Mouse (Mus musculus): ENCODE data around the gene Slc43a3. TPM values are rescaled to one million over a fixed set of nuclear protein-coding genes. Genes with fewer than 3 reads are reported as not detected.
"Not testable (repeated sequence)": the region's sequence is repeated elsewhere in the genome, so short reads cannot be mapped to it uniquely, and the experiment has no call there.

Gene Slc43a3
- 100 to 1,000 TPM in 1 of 2 experiments, 10 to 100 TPM in 1; 58.7 to 102 TPM for total RNA-seq (2021)

DNA sequence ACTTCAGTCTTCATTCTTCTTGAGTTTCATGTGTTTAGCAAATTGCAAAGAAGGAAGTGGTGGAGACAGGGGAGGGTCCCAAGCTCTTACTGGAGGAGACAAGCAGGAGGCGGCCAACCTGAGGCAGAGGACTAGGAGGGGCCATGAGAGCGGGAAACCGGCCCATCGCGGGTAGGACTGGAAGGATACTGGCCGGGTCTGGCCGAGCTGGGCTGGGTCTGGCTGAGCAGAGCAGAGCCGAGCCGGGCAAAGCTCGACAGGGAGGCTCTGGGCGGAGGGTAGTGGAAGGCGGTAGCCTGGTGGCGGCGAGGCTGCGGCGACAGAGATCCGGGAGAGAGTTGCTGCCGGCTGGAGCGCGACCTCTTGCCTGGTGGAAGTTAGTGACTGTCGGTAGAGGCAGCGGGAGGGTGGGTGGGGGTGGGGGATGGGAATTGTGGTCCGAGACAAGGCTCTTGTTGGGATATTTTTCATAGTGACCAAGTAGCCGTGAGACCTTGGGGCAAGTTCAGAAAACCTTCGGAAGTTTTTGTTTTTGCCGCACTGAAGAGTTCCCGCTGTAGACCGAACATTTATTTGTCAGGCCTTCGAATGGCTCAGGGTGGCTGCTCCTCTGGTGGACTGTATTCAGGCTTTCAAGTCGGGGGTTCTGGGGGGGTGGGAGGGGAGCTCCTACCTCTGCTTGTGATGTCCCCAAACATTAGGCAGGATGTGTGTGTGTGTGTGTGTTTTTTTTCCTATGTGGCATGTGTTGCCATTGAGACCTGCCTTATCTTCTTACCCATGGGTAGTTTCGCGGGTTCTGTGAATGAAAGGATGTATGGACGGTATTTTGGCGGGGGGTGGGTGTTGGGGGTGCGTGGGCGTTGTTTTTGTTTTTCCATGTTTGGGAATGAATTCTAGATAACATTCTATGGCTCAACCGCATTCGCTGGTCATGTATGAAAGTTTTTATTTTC, at the start of gene Slc43a3:
Gene Slc43a3, plus strand, starts transcription at position 106 of the 956 bp plus-strand sequence.
- intact Hi-C loops (cut with DNase I), result loop anchor here (1.0 kb wide), 2 partner anchors 21 to 46 kb away; no protein-coding TSS in a partner anchor
- peak; percentile 87 to 91 for DNase-seq

DNA sequence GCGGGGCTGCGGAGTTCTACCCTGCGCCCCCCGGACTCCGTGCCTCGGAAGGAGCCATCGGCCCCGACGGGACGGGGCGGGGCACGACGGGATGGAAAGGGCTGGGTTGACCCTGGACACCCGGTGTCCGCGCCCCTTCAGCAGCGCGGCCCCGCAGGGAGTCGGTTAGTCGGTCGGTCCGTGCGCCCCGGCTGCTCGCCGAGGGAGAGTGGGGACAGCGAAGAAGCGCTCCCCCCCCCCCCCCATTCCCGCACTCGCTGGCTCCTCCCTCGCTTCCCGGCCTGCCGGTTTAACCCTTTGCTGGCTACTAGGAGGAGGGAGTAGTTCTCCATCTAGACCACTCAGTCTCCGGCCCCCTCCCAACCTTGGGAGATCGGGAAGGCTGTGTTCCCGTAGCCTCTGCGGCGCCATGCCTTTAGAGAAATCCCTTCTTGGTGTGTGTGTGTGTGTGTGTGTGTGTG, 49.5 kb upstream of the Slc43a3 start:
- intact Hi-C loops (cut with DNase I), result loop anchor here (1.0 kb wide), 1 partner anchor 120 kb away; no protein-coding TSS in a partner anchor
- peak; percentile 32 to 62 for DNase-seq

DNA sequence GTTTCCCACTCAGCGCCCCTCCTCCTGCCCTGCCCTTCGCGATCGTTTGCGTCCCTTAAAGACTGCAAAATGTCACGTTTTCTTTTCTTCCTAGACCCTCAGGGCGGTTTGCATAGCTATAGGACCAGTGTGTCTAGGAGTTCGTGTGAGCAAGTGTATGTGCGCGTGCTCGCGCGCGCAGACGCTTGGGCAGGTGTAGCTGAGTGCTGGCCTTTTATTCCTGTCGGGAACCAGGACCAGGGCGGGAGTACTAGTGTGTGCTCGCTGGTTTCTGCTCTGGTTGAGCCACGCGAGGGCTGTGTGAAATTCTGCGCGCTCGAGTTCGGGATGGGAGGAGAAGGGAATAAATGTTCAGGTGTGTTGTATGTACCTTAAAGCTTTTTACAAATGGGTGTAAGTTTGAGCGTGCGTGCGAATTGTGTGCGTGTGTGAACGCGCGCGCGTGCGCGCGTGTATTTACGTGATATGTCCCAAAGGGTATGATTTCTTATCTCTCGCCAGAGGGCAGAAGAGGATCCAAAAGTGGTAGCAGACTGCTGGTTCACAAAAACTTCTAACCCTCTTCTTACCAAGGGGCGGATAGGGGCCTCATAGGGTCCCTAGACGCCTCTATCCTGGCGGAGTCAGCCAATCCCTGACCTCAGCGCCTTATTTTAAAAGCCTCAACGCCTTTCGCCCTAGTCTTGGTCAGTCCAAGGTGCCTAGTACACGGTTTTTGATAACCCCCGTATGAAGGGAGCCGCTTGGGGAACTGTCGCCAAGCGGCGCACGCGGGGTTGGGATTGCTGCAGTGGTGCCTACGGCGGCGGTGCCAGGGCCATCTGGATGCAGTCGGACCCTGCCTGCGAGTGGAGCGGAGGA, 48.7 kb upstream of the Slc43a3 start:
- DNase-seq, result peak; percentile 35 to 49
- intact Hi-C loops (cut with DNase I), result loop anchor here (2.0 kb wide), 1 partner anchor 69 kb away; no protein-coding TSS in a partner anchor

GRCm38 (mm10) chr2:84888657-84889315, 47.6 kb upstream of the Slc43a3 start:
- intact Hi-C loops (cut with DNase I), result loop anchor here (2.0 kb wide), 1 partner anchor 68 kb away; no protein-coding TSS in a partner anchor
- peak; percentile 80 to 82 for DNase-seq

DNA sequence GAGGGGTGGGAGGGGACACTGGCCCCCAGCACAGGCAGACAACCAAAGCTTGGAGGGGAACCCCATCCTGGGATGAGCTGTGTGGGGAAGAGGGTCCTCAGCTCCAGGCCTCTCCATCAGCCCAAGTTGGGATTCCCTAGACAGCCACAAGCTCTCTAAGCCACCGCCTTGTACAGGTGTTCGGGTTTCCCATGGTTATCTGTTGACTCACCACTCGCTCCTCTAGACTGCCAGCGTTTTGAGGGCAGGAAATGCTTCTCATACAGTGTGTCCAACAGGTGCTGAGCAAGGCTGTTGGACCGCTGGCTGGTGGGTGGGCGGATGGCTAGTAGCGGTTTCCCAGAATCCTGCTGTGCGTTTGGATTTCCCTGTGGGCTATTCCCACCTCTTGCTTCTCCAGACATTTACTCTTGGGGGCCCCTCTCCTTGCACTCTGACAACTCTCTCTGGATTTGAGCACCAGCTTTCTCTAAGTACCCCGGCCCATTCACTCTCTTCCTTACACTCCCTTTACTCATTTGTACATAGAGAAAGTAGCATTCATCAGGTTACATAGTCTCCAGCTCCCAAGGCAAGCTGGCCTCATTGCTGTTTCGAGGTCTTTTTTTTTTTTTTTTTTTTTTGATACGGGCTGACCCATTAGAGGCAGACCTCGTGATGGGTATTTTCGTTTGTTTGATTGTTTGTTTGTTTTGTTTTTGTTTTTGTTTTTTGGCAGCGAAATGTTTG, 46.9 kb upstream of the Slc43a3 start:
- DNase-seq, result peak in 1 of 2 experiments; percentile 41

GRCm38 (mm10) chr2:84890045-84890340, 46.4 kb upstream of the Slc43a3 start:
- peak; percentile 85 to 87 for DNase-seq
- intact Hi-C loops (cut with DNase I), result loop anchor here (1.0 to 2.0 kb wide), 3 partner anchors 22 to 59 kb away; partner anchors contain the start of gene Slc43a3

More for the DNA sequence above, 46.9 kb upstream of the Slc43a3 start:
- intact Hi-C loops (cut with DNase I), result loop anchor here (1.0 to 2.0 kb wide), 4 partner anchors 21 to 67 kb away; partner anchors contain the start of gene Slc43a3

GRCm38 (mm10) chr2:84893359-84893758, 43.0 kb upstream of the Slc43a3 start:
- DNase-seq, result no peak
- intact Hi-C loops (cut with DNase I), result no loop called here

GRCm38 (mm10) chr2:84895495-84896198, 40.7 kb upstream of the Slc43a3 start:
- DNase-seq, result no peak
- intact Hi-C loops (cut with DNase I), result loop anchor here (2.0 kb wide), 1 partner anchor 19 kb away; no protein-coding TSS in a partner anchor

- DNase-seq; intact Hi-C loops (cut with DNase I): not testable (repeated sequence)
These were observed 39.7 kb upstream of the Slc43a3 start for GRCm38 (mm10) chr2:84896686-84897085.

DNA sequence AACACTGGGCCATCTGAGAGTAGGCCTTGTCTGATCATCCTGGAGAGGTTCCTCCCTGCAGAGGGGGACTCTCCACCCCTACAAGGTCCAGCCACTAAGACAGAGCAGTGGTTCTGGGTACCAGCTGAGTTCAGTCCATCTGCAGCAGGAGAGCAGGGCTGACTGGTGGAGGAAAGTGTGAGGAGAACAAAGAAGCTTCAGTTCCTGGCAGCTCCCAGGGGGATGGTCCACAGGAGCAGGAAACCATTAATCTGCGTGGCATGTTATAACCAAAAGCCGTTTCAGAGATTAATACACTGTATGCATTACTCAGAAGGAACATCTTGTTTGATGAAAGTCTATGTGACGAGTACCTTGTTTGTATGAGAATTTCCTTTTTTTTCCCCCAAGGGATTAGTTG, 23.7 kb upstream of the Slc43a3 start:
- intact Hi-C loops (cut with DNase I), result no loop called here

DNA sequence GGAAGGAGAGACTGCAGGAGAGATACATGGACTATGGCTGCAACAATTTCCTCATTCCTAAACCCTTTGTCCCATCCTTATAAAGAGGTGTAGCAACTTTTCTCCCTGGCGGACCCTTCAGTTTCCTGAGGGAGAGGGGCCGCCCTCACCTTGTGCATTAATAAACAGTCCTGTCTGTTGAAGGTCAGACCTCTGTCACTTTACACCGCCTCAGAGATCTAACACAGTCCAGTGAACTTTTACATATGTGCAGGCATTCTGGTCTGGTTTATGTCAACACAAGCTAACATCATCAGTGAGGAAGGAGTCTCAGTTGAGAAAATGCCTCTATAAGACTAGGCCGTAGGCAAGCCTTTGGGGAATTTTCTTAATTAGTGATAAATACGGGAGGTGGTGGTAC, 22.5 kb upstream of the Slc43a3 start:
- no peak for DNase-seq
- intact Hi-C loops (cut with DNase I), result loop anchor here (2.0 kb wide), 1 partner anchor 19 kb away; no protein-coding TSS in a partner anchor

More for the DNA sequence above, 23.7 kb upstream of the Slc43a3 start:
- DNase-seq, result no peak

GRCm38 (mm10) chr2:84915330-84915729, 21.0 kb upstream of the Slc43a3 start:
- intact Hi-C loops (cut with DNase I), result loop anchor here (1.0 to 2.0 kb wide), 2 partner anchors 21 to 22 kb away; no protein-coding TSS in a partner anchor

GRCm38 (mm10) chr2:84916548-84917320, 19.6 kb upstream of the Slc43a3 start:
- intact Hi-C loops (cut with DNase I), result no loop called here
- peak; percentile 68 to 74 for DNase-seq

More at GRCm38 (mm10) chr2:84915330-84915729, 21.0 kb upstream of the Slc43a3 start:
- DNase-seq, result peak; percentile 56 to 63

DNA sequence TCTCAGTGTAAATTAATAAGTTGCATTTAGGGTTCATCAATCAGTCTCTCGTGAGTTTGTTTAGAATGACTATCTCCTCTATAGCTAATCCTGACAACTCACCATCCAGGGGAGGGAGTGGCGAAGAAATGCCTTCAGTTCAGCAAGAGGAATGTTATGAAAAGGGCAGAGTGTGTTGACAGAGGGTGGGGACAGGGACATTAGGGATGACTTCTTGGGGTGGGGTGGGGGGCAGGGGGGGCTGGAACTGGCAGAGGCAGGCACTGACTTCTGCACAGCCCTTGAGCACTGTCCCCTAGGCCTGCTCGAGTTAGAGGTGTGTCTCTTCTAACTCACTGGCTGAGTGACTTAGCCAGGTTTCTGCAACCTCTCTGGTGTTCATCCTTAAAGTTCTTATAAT, 18.2 kb upstream of the Slc43a3 start:
- no peak for DNase-seq
- intact Hi-C loops (cut with DNase I), result no loop called here

DNA sequence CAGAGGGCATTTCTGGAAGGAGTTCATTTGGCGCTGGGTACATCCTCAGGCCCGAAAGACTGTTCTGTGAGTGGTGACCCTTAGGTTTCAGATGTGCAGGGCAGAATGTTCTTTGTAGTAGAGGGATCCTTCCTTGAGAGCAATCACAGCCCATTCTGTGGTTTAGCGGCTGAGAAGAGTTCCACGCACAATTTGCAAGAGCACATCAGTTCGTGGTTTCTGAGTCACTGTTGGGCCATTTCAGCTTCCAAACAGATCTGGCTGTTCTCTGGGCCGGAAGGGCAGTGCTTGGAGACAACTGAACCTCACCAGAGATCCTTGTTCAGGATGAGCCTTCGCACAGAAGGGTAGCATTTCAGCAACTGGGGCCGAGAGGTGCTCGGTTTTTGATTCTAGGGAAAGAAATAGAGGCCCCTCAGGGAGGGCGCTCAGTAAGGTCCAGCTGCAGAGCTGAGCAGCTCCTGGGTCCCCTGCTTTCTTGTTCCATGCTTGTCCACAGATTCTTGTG, 16.7 kb upstream of the Slc43a3 start:
- DNase-seq, result no peak
- intact Hi-C loops (cut with DNase I), result no loop called here

- intact Hi-C loops (cut with DNase I), result no loop called here
- no peak for DNase-seq
These were observed 6.2 kb upstream of the Slc43a3 start for GRCm38 (mm10) chr2:84930186-84930585.

DNA sequence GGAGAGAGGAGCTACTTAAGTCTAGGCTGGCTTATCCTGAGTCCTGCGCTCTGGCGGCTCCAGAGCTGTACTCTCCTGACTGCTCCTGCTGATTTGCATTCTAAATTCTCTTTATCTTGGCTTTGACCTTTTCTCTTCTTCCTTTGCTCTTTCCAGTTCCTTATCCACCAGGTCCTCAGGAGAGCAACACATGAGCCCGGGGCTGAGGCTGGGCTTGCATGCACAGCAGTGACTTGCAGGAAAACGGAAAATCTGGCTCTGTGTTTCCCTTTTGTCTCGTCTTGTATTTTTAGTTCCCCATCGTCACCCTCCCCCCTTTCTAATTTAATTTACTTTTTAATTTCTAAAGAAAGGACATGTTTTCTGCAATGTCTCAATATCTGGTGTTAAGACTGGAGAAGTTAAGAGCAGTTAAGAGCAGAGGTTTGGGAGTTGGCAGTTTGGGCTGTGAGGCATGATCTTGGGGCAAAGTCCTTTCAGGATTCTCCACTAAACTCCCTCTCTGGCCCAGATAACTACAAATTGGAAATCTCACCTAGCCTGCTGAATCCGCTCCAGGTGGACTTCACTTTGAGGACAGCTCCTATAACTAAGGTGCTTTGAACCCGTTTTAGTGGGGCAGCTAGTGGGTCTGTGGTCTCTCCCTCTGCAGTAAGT, 2.3 kb upstream of the Slc43a3 start:
- DNase-seq, result no peak
- intact Hi-C loops (cut with DNase I), result no loop called here

Data from heart, postnatal 36 days (tissue).